Mouse (Mus musculus) liver, adult 2 months (tissue): Measurements from ENCODE around the gene Timmdc1. TPM values are rescaled to one million over a fixed set of nuclear protein-coding genes. Genes with fewer than 3 reads are reported as not detected.

ENCODE experiments used
- DNase-seq: peaks from one replicate; pipeline ENCODE4 v3.0.0-alpha.2; 2011; ENCODE audit warnings: low read depth, low spot score; ENCODE audit errors: extremely low read depth
- H3K27ac ChIP-seq: fragments of 200-500 bp; replicated peaks from 2 replicates; pipeline ENCODE4 v1.5.1; 2012; ENCODE audit warnings: low read depth, mild to moderate bottlenecking, control low read depth, inconsistent platforms, low read length; ENCODE audit not compliant: insufficient read depth
- H3K27me3 ChIP-seq: fragments of 200-500 bp; 2 replicates; pipeline ENCODE4 v1.6.1; 2012; ENCODE audit warnings: mild to moderate bottlenecking, moderate library complexity, low read length, inconsistent platforms; ENCODE audit not compliant: control insufficient read depth, insufficient read depth
- H3K36me3 ChIP-seq: fragments of 200-500 bp; 2 replicates; pipeline ENCODE4 v1.6.1; 2012; ENCODE audit warnings: low read length, inconsistent platforms; ENCODE audit not compliant: control insufficient read depth, insufficient read depth
- H3K4me1 ChIP-seq: fragments of 200-500 bp; 2 replicates; pipeline ENCODE4 v1.6.1; 2011; ENCODE audit warnings: low read length; ENCODE audit not compliant: control insufficient read depth, insufficient read depth
- H3K4me3 ChIP-seq: fragments of 200-500 bp; 2 replicates; pipeline ENCODE4 v1.5.1; 2011; ENCODE audit warnings: low read depth, mild to moderate bottlenecking, control low read depth, low read length, moderate library complexity; ENCODE audit not compliant: insufficient read depth
- H3K79me2 ChIP-seq: fragments of 200-500 bp; 2 replicates; pipeline ENCODE4 v1.6.1; 2012; ENCODE audit warnings: inconsistent platforms, mild to moderate bottlenecking, low read length, moderate library complexity; ENCODE audit not compliant: control insufficient read depth, insufficient read depth
- H3K9ac ChIP-seq: fragments of 200-500 bp; 2 replicates; pipeline ENCODE4 v1.6.1; 2012; ENCODE audit warnings: low read depth, mild to moderate bottlenecking, control low read depth, inconsistent platforms, low read length
- CTCF ChIP-seq: fragments of 200-500 bp; IDR thresholded peaks from 2 replicates; pipeline ENCODE4 v1.5.1; 2011; ENCODE audit warnings: low read depth, low read length, control low read depth
- POLR2A ChIP-seq: fragments of 200-500 bp; IDR thresholded peaks from 2 replicates; pipeline ENCODE4 v1.6.1; 2011; ENCODE audit warnings: low read length, control low read depth; ENCODE audit not compliant: insufficient read depth; ENCODE audit errors: extremely low read depth
- WGBS: fragments of 180-500 bp; shearing (Covaris S2); methylation state at CpG from one replicate; pipeline ENCODE4 v1.1.7; 2018; 5-methylcytosine and 5-hydroxymethylcytosine counted together
- polyA plus RNA-seq: library from polyadenylated mRNA; depleted of rRNA; stranded (reverse); fragments of >200 nt; gene quantifications from 2 replicates; pipeline ENCODE4 v1.2.3, GENCODE M21; 2012; rRNA removed
- total RNA-seq: library from RNA; depleted of rRNA; stranded (reverse); fragments of >200 nt; gene quantifications from 2 replicates; pipeline ENCODE4 v1.2.3, GENCODE M21; 2014; rRNA removed

The Timmdc1 gene
- total and polyA plus RNA-seq, 2 experiments = 30.4 to 35.7 TPM

DNA sequence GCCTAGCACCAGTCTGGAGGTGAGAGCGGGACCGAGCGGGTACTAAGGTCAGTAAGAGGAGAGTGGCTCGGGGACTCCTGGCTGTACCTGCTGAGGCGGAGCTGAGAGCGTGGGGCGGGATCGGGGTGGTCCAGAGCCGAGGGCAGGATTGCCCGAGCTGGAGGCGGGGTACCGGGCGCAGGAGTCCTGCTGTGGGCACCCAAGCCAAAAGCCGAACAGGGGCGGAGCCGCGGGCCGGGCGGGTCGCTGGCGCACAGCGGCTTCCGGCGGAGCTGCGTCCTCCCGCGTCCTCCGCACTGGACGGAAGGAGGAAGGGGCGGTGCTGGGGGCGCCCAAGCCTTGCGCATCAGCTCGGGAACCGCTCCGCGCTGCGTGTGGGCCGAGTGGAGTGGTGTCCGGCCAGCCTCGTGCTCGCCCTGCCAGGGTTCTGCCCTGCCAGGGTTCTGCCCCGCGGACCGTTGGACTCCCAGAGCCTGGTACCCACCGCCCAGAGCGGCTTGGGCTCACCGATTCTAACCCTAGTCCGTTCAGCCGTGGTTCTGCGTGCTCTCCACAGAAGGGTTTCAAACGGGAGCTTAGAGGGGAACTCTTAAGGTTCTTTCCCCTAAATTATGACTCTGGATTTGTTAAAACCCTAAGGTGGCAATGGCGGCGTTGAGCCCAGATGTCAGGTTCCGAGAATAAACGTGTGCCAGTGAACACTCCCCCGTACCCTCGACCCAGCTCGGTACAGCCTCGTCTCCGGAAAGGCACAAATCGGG is 69.8 kb downstream of the Timmdc1 start, which contains the start of gene Adprh:
Gene Adprh (minus strand): TSS at position 262 of the 761 bp plus-strand sequence.
- H3K79me2 ChIP-seq = no peaks in the 10 kb centered on the region
- DNase-seq = peak; percentile 93
- H3K36me3 ChIP-seq = no peaks in the 10 kb centered on the region
- WGBS = under 1% methylated on average over 60 of the region's 61 CpGs
- no peaks in the 10 kb centered on the region for H3K27me3 ChIP-seq
- TF ChIP-seq POLR2A = peak; percentile 96
- no peak for TF ChIP-seq CTCF
- peaks cover 15% of the 10 kb centered on the region for H3K4me1 ChIP-seq
- H3K4me3 ChIP-seq = peak within 1 kb of the TSS; percentile 79
- H3K27ac ChIP-seq = peak within 1 kb of the TSS; percentile 95
- peak within 1 kb of the TSS; percentile 90 for H3K9ac ChIP-seq

DNA sequence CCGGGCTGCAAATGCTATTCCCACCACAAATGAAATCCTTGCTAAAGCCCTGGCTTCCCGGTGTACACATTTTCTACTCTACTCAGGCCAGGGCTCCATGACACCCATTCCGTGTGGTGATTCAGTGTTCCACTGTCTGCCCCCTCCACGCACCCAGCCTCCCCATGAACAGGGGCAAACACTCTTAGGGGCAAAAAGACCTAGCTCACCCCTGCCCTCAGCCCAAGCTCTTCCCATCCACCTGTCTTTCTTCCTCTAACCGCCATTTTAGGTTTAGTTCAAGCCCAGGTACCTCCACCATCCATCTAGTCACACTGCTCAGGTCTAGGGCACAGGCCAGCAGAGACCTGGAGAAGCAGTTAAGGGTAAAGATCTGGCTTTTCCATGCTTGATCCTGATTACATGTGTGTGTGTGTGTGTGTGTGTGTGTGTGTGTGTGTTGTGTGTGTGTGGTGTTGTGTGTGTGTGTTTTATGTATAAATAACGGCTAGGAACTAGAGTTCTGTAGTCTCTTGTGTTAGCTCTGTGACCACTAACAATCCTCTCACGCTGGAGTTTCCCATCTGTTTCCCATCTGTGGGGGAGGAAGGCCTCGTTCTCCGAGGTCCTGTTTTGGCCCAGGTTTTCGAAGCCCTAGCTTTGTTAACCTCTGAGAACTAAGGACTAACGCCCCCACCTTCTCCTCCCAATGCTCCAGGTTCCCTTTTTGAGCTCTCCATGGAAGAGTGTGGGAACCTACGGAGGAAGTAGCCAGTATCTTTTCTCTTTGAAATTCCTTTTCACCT is 70.8 kb downstream of the Timmdc1 start:
- TF ChIP-seq CTCF (no peak), POLR2A (no peak)
- Histone ChIP-seq H3K27ac (peak overlapping the region; percentile 80), H3K79me2 (no peaks in the 10 kb centered on the region), H3K4me3 (peak overlapping the region; percentile 45), H3K36me3 (no peaks in the 10 kb centered on the region), H3K4me1 (peaks cover 15% of the 10 kb centered on the region), H3K27me3 (no peaks in the 10 kb centered on the region), H3K9ac (peak overlapping the region; percentile 62; the same call in 1 of the 2 replicates)
- DNase-seq = no peak
- 44% methylated on average over 12 of the region's 12 CpGs for WGBS

DNA sequence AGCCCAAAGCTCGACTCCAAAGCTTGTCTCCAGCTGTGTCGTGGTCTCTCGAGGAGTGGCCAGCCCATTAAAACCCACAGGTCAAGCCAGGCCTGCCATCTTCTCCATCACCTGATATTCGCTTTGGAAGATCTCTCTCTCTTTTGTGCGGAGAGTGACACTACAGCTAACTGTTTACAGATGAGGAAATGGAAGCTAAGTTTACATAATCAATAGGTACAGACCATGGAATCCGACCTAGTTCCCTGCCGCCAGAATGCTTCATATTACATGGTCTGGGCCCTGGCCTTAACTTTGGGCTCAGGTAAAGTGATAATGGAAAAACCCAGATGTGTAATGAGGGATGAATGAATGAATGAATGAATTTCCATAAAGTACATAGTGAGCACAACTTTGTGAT is 71.8 kb downstream of the Timmdc1 start:
- no peaks in the 10 kb centered on the region for H3K79me2 ChIP-seq
- H3K9ac ChIP-seq = no peak overlapping the region
- peak overlapping the region; percentile 63 for H3K27ac ChIP-seq
- TF ChIP-seq CTCF (no peak), POLR2A (no peak)
- peak; percentile 74 for DNase-seq
- H3K36me3 ChIP-seq = no peaks in the 10 kb centered on the region; the same call in 1 of the 2 replicates
- no peak overlapping the region for H3K4me3 ChIP-seq
- H3K27me3 ChIP-seq = no peaks in the 10 kb centered on the region
- peaks cover 15% of the 10 kb centered on the region for H3K4me1 ChIP-seq
- 29% methylated on average over 7 of the region's 7 CpGs for WGBS

DNA sequence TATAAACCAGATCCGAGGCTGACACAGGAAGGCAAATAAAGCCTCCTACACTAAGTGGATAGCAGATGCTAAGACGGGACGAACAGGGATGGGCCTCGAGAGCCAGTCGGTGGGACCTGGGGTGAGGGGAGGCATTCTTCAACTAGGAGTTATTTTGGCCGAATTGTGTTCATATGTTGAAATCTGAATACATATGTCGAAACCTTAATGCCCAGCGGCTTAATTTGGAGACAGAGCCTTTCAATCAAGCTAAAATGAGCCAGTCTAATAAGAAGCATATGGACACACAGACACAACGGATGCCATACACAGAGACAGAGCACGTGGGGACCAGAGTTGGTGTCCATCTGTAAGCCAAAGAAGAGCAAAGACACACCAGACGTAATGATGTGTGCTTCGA is 74.0 kb downstream of the Timmdc1 start:
- Histone ChIP-seq H3K4me3 (no peak overlapping the region), H3K27ac (no peak overlapping the region), H3K4me1 (peaks cover 15% of the 10 kb centered on the region), H3K36me3 (peaks cover 2% of the 10 kb centered on the region; the same call in 1 of the 2 replicates), H3K9ac (no peak overlapping the region), H3K79me2 (no peaks in the 10 kb centered on the region), H3K27me3 (no peaks in the 10 kb centered on the region)
- 93% methylated on average over 12 of the region's 12 CpGs for WGBS
- no peak for DNase-seq
- TF ChIP-seq CTCF = no peak
- no peak for TF ChIP-seq POLR2A

Other genes starting within 250 kb of the Timmdc1 start
- 72.3 TPM in 2 replicates for gene Nr1i2, start 227.8 kb downstream of the Timmdc1 start, total RNA-seq
- gene Nr1i2, start 227.8 kb downstream of the Timmdc1 start, polyA plus RNA-seq = 45.8 and 53.6 TPM in 2 replicates
- gene Maats1, start 180.5 kb downstream of the Timmdc1 start, total RNA-seq = not detected in 2 replicates
- not detected in 2 replicates for gene Maats1, start 180.5 kb downstream of the Timmdc1 start, polyA plus RNA-seq
- gene Cox17, start 175.7 kb downstream of the Timmdc1 start, total RNA-seq = 56.6 and 69.9 TPM in 2 replicates
- gene Cox17, start 175.7 kb downstream of the Timmdc1 start, polyA plus RNA-seq = 39.4 and 46.7 TPM in 2 replicates
- not detected in 2 replicates for gene Gm21987, start 175.6 kb downstream of the Timmdc1 start, total RNA-seq
- gene Gm21987, start 175.6 kb downstream of the Timmdc1 start, polyA plus RNA-seq = not detected in 2 replicates
- 0.18 TPM in 1 of 2 replicates, not detected in the other for gene Popdc2, start 160.5 kb downstream of the Timmdc1 start, total RNA-seq
- gene Popdc2, start 160.5 kb downstream of the Timmdc1 start, polyA plus RNA-seq = 0.18 and 0.73 TPM in 2 replicates
- 70.6 and 82.1 TPM in 2 replicates for gene Pla1a, start 89.5 kb downstream of the Timmdc1 start, total RNA-seq
- 46.9 and 55.2 TPM in 2 replicates for gene Pla1a, start 89.5 kb downstream of the Timmdc1 start, polyA plus RNA-seq
- gene Adprh, start 70.0 kb downstream of the Timmdc1 start, total RNA-seq = 1.9 and 2.8 TPM in 2 replicates
- gene Adprh, start 70.0 kb downstream of the Timmdc1 start, polyA plus RNA-seq = 8.0 and 8.5 TPM in 2 replicates
- gene Cd80, start 67.1 kb downstream of the Timmdc1 start, total RNA-seq = 0.28 and 0.67 TPM in 2 replicates
- 0.29 TPM in 1 of 2 replicates, not detected in the other for gene Cd80, start 67.1 kb downstream of the Timmdc1 start, polyA plus RNA-seq
- 12.6 and 12.9 TPM in 2 replicates for gene Poglut1, start 27.6 kb upstream of the Timmdc1 start, total RNA-seq
- 5.6 and 6.9 TPM in 2 replicates for gene Poglut1, start 27.6 kb upstream of the Timmdc1 start, polyA plus RNA-seq
- 8.1 and 9.3 TPM in 2 replicates for gene Tmem39a, start 36.0 kb upstream of the Timmdc1 start, total RNA-seq
- gene Tmem39a, start 36.0 kb upstream of the Timmdc1 start, polyA plus RNA-seq = 37.5 and 58.4 TPM in 2 replicates
- gene Arhgap31, start 190.6 kb upstream of the Timmdc1 start, total RNA-seq = 3.0 and 3.4 TPM in 2 replicates
- gene Arhgap31, start 190.6 kb upstream of the Timmdc1 start, polyA plus RNA-seq = 1.0 and 1.4 TPM in 2 replicates
- 1.3 and 1.6 TPM in 2 replicates for gene B4galt4, start 219.6 kb upstream of the Timmdc1 start, total RNA-seq
- 0.44 and 0.54 TPM in 2 replicates for gene B4galt4, start 219.6 kb upstream of the Timmdc1 start, polyA plus RNA-seq